In the genomic region with DNA sequence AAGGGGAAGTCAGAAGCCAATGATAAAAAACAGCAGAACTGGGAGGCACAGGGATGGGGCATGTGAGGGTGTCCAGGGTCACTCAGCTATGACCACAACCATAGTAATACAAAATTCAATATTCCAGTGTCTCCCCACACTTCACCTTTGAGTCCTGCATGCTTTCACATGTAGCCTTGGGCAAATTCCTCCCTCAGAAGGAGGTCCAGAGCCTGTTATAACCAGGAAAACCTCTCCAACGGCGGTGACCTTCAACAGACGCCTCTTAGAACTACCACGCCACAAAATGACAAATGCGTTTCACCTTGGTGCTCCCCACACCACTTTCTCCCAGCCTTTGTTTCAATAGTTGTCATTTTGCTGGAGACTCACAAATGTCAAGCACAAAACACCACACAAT, we compare ENCODE assay signal across 17 mouse cellular contexts.
"Had no signal": no experiment of that assay in that cellular context is flagged by ENCODE, and none has a peak within 500 bp of the region (broad histone marks: within the 10 kb centered on the region; RNA-seq: fewer than 3 reads in every experiment).

No protein-coding gene starts in this region.

- H3K4me2 ChIP-seq: liver, embryonic 13.5 days; midbrain, embryonic 12.5 days; midbrain, embryonic 15.5 days; neural tube, embryonic 12.5 days; neural tube, embryonic 15.5 days had no signal

- DNase-seq: layer of hippocampus, postnatal 36 days; liver, embryonic 13.5 days; lung, adult 2 months; right cerebral cortex, adult 18-20 months; right cerebral cortex, postnatal 14 days; right cerebral cortex, postnatal 4 days; thymus, adult 2 months; thymus, postnatal 14 days; thymus, postnatal 4 days had no signal

- H3K27me3 ChIP-seq: liver, embryonic 13.5 days; midbrain, embryonic 12.5 days; midbrain, embryonic 15.5 days; neural tube, embryonic 12.5 days; neural tube, embryonic 15.5 days had no signal

- H3K27ac ChIP-seq: left cerebral cortex, adult 2 months; liver, embryonic 13.5 days; macrophage; midbrain, embryonic 12.5 days; midbrain, embryonic 15.5 days; neural tube, embryonic 12.5 days; neural tube, embryonic 15.5 days; stomach, postnatal 0 days had no signal

- H3K4me1 ChIP-seq: liver, embryonic 13.5 days; midbrain, embryonic 12.5 days; midbrain, embryonic 15.5 days; neural tube, embryonic 12.5 days had no signal

- H3K9me3 ChIP-seq: liver, embryonic 13.5 days; midbrain, embryonic 12.5 days; midbrain, embryonic 15.5 days; neural tube, embryonic 12.5 days; neural tube, embryonic 15.5 days had no signal

- H3K4me3 ChIP-seq: left cerebral cortex, adult 2 months; liver, embryonic 13.5 days; midbrain, embryonic 12.5 days; midbrain, embryonic 15.5 days; neural tube, embryonic 12.5 days; neural tube, embryonic 15.5 days had no signal

- H3K9ac ChIP-seq: liver, embryonic 13.5 days; midbrain, embryonic 12.5 days; midbrain, embryonic 15.5 days; neural tube, embryonic 12.5 days; neural tube, embryonic 15.5 days had no signal

- H3K36me3 ChIP-seq: liver, embryonic 13.5 days; midbrain, embryonic 12.5 days; midbrain, embryonic 15.5 days; neural tube, embryonic 12.5 days; neural tube, embryonic 15.5 days had no signal

- ATAC-seq: intestine, postnatal 0 days; midbrain, embryonic 15.5 days had no signal
